Mouse (Mus musculus): Measurements from ENCODE around the gene Ptprc.
A peak's percentile ranks its signal among the peaks of the same experiment; 100 is the strongest.

The Ptprc gene

DNA sequence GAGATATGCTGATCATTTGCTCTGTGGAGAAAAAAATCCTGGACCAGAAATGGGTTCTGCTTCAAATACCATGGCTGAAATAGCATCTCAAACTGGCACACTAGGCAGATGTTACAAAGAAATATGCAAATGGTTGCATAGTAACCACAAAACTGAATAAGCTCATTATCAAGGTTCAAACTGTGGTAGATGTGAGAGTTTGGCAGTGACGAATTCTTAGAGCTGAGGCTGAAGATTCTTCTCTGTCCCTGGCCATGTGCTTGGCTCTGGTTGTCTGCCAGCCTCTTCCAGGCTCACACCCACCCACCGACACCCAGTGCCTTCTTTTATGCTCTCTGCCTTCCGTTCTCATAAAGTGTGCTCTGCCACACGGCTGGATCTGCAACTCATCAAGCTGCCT, 26.7 kb downstream of the Ptprc start:
- no peak for DNase-seq (ENCODE audit: low spot score)

DNA sequence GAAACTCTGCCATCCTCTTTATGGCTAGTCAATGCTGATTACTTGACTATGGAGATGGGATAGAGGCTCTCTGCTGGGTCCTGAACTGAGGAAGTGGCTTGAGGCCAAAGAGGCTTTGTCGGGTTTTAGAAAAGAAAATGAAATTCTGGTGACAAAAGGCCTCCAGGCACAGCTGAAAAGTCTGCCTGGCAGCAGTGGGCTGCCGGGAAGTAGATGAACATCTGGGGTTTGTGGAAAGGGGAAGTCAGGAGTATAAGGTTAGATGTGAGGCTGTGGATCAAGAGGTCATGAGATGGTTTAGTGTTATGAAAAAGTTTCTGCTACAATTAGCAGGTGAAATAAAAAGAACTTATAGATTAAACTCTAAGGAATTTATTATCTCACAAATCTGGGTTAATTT, 29.9 kb downstream of the Ptprc start:
- no peak for DNase-seq (ENCODE audit: low spot score)

- no peak for DNase-seq (ENCODE audit: low spot score)
Observed at GRCm38 (mm10) chr1:138145148-138145547, 30.4 kb downstream of the Ptprc start.

GRCm38 (mm10) chr1:138144365-138144764, 31.1 kb downstream of the Ptprc start:
- DNase-seq (ENCODE audit: low spot score): no peak

- no peak for DNase-seq (ENCODE audit: low spot score)
Observed at GRCm38 (mm10) chr1:138140769-138141168, 34.7 kb downstream of the Ptprc start.

DNA sequence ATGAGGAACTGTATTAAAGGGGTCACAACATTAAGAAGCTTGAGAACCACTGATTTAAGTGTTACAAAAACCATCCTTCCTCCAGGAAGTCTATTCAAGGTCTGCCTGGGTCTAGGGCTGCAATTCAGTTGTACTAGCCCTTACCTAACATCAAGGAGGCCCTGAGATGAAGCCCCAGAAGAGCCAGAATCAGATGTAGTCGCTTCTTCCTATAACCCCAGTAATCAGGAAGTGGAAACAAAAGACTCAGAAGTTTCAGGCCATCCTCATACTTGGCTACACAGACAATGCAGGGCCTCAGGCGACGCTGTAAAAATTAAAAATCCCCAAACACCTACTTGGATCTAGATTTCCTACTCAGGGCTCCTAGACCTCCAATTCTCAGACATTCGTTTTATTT, 37.8 kb downstream of the Ptprc start:
- no peak for DNase-seq (ENCODE audit: low spot score)

- DNase-seq (ENCODE audit: low spot score): no peak
Observed at GRCm38 (mm10) chr1:138137024-138137577, 38.4 kb downstream of the Ptprc start.

- DNase-seq (ENCODE audit: low spot score): peak; percentile 5
Observed at GRCm38 (mm10) chr1:138136373-138136779, 39.1 kb downstream of the Ptprc start.

DNA sequence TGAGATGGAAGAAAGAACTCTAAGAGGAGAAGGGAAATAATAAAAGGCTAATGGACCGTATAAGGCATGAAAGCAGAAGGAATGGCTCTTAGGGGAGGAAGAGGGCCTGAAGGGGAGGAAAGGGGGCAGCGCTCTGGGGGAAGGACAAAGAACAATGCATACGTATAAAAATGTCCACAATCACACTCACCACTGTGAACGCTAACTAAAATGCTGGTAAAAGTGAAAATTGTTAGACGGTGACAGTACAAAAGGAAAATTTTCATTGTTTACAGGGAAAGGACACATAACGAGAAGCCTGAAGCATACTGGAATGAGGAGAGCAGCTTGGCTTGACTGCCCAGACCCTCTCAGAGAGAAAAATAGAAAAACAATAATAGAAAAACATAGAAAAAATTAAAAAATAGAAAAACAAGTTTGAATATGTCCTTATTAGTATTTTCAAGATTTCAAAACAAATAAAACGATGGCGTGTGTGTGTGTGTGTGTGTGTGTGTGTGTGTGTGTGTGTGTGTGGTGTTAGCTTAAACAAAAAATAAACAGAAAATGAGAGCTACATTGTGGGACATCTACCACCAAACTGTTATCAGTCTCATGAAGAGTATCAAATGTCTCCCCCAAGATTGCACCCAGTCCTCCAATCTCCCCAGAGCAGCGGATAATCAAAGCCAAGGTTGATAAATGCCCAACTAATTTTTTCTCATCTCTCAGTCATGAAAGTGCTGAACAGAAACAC, 39.7 kb downstream of the Ptprc start:
- DNase-seq (ENCODE audit: low spot score): no peak

- no peak for DNase-seq (ENCODE audit: low spot score)
Observed at GRCm38 (mm10) chr1:138135117-138135516, 40.4 kb downstream of the Ptprc start.

DNA sequence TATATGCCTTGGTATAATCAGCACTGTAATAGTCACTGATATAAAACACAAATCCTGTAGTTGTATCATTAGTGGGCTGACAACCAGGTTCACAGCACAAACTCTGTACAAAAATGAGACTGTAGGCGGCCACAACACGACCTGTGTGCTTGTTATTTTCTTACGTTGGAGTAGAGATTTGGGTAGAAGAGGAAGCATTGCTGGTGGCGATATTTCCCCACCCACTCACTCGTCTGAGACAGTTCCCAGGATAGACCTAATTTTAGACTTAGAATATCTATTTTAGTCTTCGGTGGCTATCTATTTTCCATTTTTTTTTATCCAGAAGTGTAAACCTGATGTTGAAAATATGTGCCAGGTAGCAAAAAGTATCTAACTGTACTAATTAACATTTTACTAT, 41.2 kb downstream of the Ptprc start:
- no peak for DNase-seq (ENCODE audit: low spot score)

GRCm38 (mm10) chr1:138131739-138132138, 43.8 kb downstream of the Ptprc start:
- no peak for DNase-seq (ENCODE audit: low spot score)

GRCm38 (mm10) chr1:138130145-138130544, 45.4 kb downstream of the Ptprc start:
- no peak for DNase-seq (ENCODE audit: low spot score)

GRCm38 (mm10) chr1:138126843-138127242, 48.7 kb downstream of the Ptprc start:
- DNase-seq (ENCODE audit: low spot score): no peak

- DNase-seq (ENCODE audit: low spot score): no peak
Observed at GRCm38 (mm10) chr1:138125281-138125680, 50.2 kb downstream of the Ptprc start.

DNA sequence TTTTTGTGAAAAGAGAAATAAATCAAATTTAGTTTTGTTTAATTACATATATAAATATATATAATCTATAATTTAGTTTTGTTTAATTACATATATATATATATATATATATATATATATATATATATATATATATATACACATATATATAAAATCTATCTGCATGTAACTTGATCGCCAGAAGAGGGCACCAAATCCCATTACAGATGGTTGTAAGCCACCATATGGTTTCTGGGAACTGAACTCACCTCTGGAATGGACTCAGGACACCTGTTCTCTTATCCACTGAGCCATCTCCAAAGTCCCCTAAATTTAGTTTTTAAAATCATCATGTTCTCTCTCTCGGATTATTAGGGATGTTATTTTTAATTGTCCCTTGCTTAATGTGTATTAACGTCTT, 51.6 kb downstream of the Ptprc start:
- no peak for DNase-seq (ENCODE audit: low spot score)

DNA sequence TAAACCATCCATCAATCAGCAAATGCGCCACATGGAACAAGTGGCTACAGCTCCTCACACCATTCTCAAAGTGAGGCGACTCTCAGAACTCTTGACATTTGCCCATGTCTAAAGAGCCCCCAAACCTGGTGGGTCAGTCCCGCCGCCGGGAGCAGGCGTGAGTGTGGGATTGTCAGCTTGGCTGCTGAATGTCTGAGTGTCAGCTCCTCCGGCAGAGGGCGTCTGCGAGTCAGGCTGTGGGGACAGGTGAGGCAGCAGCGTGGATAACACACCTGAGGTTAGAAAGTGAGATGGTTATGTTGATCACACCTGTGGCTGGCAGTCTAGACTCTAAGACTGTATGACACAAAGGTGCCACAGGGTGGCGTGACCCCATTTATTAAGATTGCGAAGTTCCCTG, 55.6 kb downstream of the Ptprc start:
- DNase-seq (ENCODE audit: low spot score): no peak

DNA sequence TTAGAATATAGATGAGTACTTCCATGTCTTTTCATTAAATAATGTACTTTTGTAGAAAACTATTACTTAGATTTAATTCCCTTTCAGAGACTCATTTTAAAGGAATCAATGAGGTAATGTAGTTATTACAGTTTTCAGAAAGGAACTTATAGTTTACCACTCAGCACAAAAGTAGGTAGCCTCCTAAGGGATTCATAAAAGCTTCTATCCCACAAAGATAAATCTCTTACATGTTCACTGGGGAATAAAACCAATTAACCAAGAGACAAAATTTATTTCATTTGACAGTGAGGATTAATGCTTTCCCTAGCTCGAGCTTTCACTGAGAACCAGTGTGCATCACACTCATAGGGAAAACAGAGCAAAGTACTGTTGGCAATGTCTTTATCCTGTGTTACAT, 82.3 kb downstream of the Ptprc start:
- DNase-seq (ENCODE audit: low spot score): no peak

- DNase-seq (ENCODE audit: low spot score): peak; percentile 3
Observed at GRCm38 (mm10) chr1:138085810-138086209, 89.7 kb downstream of the Ptprc start.

DNA sequence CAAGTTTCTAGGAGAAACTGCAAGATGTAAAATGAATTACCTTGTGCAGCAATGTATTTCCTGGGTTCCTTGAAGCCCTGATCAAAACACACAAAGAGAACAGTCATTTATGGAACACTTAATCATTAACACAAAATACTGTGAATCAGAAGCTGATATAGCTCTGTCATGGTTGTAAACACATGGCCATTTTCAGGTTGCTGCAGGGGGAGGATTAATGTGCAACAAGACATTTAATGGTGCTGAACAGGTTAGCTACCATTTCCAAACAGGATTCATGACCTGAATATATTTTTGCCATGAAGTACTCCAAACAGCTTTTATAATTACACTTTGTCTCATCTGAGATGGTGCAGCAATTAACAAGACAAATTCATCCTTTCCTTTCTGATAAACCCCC, 91.8 kb downstream of the Ptprc start:
- no peak for DNase-seq (ENCODE audit: low spot score)

DNA sequence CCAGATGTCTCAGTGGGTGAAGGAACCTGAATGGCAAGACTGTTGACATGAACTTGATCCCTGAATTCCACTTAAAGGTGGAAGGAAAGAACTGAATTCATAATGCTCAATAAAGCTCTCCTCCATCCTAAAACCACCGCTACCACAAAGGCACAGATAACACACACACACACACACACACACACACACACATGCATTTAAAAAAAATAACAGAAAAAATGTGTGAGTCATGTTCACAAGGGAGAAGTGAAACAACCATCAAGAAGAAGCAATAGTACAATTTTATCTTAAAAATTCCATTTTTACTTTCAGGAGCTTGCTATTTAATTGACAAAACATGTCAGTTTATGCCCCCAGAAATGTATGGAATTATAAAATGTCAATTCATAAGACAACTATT, 95.2 kb downstream of the Ptprc start:
- no peak for DNase-seq (ENCODE audit: low spot score)

DNA sequence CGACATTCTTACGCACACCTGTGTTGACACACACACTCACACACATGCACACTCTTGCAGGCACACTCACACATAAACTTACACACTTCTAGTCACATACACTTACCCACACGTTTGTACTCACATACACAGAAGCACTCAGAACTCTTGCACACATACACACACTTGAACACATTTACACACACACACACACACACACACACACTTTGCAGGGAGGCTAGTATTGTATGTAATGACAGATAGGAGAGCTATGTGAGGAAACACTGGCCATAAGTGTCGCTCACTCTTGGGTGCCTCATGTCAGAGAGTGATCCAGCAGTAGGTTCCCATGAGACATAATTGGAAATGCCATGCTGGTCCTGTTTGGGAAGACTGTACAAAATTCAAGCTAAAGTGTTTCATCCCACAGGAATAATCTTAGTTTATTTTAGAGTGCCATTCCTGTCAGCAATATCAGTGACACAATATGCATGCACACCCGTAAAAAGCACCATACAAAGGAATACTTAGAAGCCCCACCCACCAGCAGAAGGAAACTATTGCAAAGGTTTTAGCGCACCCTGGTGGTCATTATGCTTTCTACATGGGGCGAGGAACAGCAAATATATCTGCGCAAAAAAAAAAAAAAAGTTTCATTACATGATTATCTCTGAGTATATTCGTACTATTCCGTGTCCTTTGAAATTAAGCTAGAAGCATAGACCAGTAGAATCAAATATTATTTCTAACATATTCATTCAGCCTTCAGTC, 131.1 kb downstream of the Ptprc start:
- peak; percentile 86 for DNase-seq (ENCODE audit: low spot score)

- peak; percentile 19 for DNase-seq (ENCODE audit: low spot score)
Observed at GRCm38 (mm10) chr1:138040556-138040955, 135.0 kb downstream of the Ptprc start.

Measured in urinary bladder, postnatal 14 days (tissue).